Mouse (Mus musculus): Measurements from ENCODE around the gene Gm11042. TPM values are rescaled to one million over a fixed set of nuclear protein-coding genes. Genes with fewer than 3 reads are reported as not detected.

Gene Gm11042
- total RNA-seq, 2 experiments from 2014 or later = not detected

- 0 out of 2 replicates have a peak, but pooled peaks have one; percentile 50 for ATAC-seq (replicated peaks; ENCODE audit: low FRiP score, low TSS enrichment, poor library complexity, severe bottlenecking)
Observed at GRCm38 (mm10) chr12:74293624-74294023, 22.6 kb downstream of the Gm11042 start.

GRCm38 (mm10) chr12:74290983-74291382 is 25.2 kb downstream of the Gm11042 start:
- no peak for ATAC-seq (replicated peaks; ENCODE audit: low FRiP score, low TSS enrichment, poor library complexity, severe bottlenecking)

- ATAC-seq (replicated peaks; ENCODE audit: low FRiP score, low TSS enrichment, poor library complexity, severe bottlenecking) = no peak
Observed at GRCm38 (mm10) chr12:74284685-74285054, 31.5 kb downstream of the Gm11042 start.

- peak; percentile 47; the same call in 1 of the 2 replicates for ATAC-seq (replicated peaks; ENCODE audit: low FRiP score, low TSS enrichment, poor library complexity, severe bottlenecking)
Observed at GRCm38 (mm10) chr12:74284020-74284684, 32.0 kb downstream of the Gm11042 start.

GRCm38 (mm10) chr12:74282846-74283245 is 33.3 kb downstream of the Gm11042 start:
- ATAC-seq (replicated peaks; ENCODE audit: low FRiP score, low TSS enrichment, poor library complexity, severe bottlenecking) = no peak

- no peak for ATAC-seq (replicated peaks; ENCODE audit: low FRiP score, low TSS enrichment, poor library complexity, severe bottlenecking)
Observed at GRCm38 (mm10) chr12:74281403-74281802, 34.8 kb downstream of the Gm11042 start.

GRCm38 (mm10) chr12:74277265-74277664 is 38.9 kb downstream of the Gm11042 start:
- no peak for ATAC-seq (replicated peaks; ENCODE audit: low FRiP score, low TSS enrichment, poor library complexity, severe bottlenecking)

GRCm38 (mm10) chr12:74272545-74272944 is 43.6 kb downstream of the Gm11042 start:
- no peak for ATAC-seq (replicated peaks; ENCODE audit: low FRiP score, low TSS enrichment, poor library complexity, severe bottlenecking)

GRCm38 (mm10) chr12:74268644-74269285 is 47.4 kb downstream of the Gm11042 start:
- ATAC-seq (replicated peaks; ENCODE audit: low FRiP score, low TSS enrichment, poor library complexity, severe bottlenecking) = no peak

- ATAC-seq (replicated peaks; ENCODE audit: low FRiP score, low TSS enrichment, poor library complexity, severe bottlenecking) = no peak
Observed at GRCm38 (mm10) chr12:74267049-74267448, 49.1 kb downstream of the Gm11042 start.

All from megakaryocyte-erythroid progenitor cell, adult 5-6 weeks (primary cell).